Mouse (Mus musculus) hindbrain, embryonic 16.5 days (tissue): Measurements from ENCODE around the gene Ten1. TPM values are rescaled to one million over a fixed set of nuclear protein-coding genes. Genes with fewer than 3 reads are reported as not detected.
A peak's percentile ranks its signal among the peaks of the same experiment; 100 is the strongest.

Experiments used
- ATAC-seq: fragments of 200-750 bp; cut with Nextera tagmentation; 2 replicates; pipeline ENCODE4 v1.8.0; 2017; ENCODE audit warnings: moderate TSS enrichment, moderate library complexity
- H3K27ac ChIP-seq: fragments of 300-500 bp; sonication (generic); 2 replicates; pipeline ENCODE4 v1.5.1; 2014; ENCODE audit warnings: low read depth, mild to moderate bottlenecking, control low read depth, low read length, moderate library complexity
- H3K27me3 ChIP-seq: fragments of 300-500 bp; sonication (generic); replicated peaks from 2 replicates; pipeline ENCODE4 v1.6.1; 2014; ENCODE audit warnings: low read length; ENCODE audit not compliant: control insufficient read depth, insufficient read depth
- H3K36me3 ChIP-seq: fragments of 300-500 bp; sonication (generic); 2 replicates; pipeline ENCODE4 v1.6.1; 2014; ENCODE audit warnings: mild to moderate bottlenecking, low read length, moderate library complexity, mixed read lengths; ENCODE audit not compliant: control insufficient read depth, insufficient read depth
- H3K4me1 ChIP-seq: fragments of 300-500 bp; sonication (generic); 2 replicates; pipeline ENCODE4 v1.6.1; 2014; ENCODE audit warnings: low read depth, low read length; ENCODE audit not compliant: control insufficient read depth, insufficient read depth
- H3K4me2 ChIP-seq: fragments of 300-500 bp; sonication (generic); 2 replicates; pipeline ENCODE4 v1.6.1; 2014; ENCODE audit warnings: mild to moderate bottlenecking, low read length, control low read depth, moderate library complexity
- H3K4me3 ChIP-seq: fragments of 300-500 bp; sonication (generic); 2 replicates; pipeline ENCODE4 v1.5.1; 2014; ENCODE audit warnings: mild to moderate bottlenecking, low read length, control low read depth, moderate library complexity
- H3K9ac ChIP-seq: fragments of 300-500 bp; sonication (generic); 2 replicates; pipeline ENCODE4 v1.6.1; 2014; ENCODE audit warnings: low read depth, mild to moderate bottlenecking, control low read depth, low read length, moderate library complexity
- H3K9me3 ChIP-seq: fragments of 300-500 bp; sonication (generic); 2 replicates; pipeline ENCODE4 v1.6.1; 2014; ENCODE audit warnings: mild to moderate bottlenecking, low read length, moderate library complexity; ENCODE audit not compliant: control insufficient read depth
- WGBS: fragments of 180-500 bp; shearing (Covaris S2); extraction: QIAGEN DNeasy Blood & Tissue Kit; methylation state at CpG from one replicate; pipeline ENCODE4 v1.1.7; 2014; 5-methylcytosine and 5-hydroxymethylcytosine counted together
- polyA plus RNA-seq: library from polyadenylated mRNA; unstranded; fragments of >200 nt; fragmentation: Nextera tagmentation; extraction: Ambion mirVana; gene quantifications from 2 replicates; pipeline ENCODE4 v1.2.1, GENCODE M21; 2015

Gene Ten1
- polyA plus RNA-seq, 1 experiment from 2014 or later: 106 TPM

GRCm38 (mm10) chr11:116209257-116209656 is 10.6 kb downstream of the Ten1 start:
- Histone ChIP-seq H3K27me3 (no peaks in the 10 kb centered on the region), H3K36me3 (peaks cover 11% of the 10 kb centered on the region; the same call in 1 of the 2 replicates), H3K27ac (no peak overlapping the region), H3K4me2 (no peak overlapping the region), H3K4me1 (no peaks in the 10 kb centered on the region), H3K9ac (no peak overlapping the region), H3K9me3 (no peaks in the 10 kb centered on the region), H3K4me3 (no peak overlapping the region)
- WGBS: 81% methylated on average over 8 of the region's 8 CpGs
- no peak for ATAC-seq

GRCm38 (mm10) chr11:116210696-116211095 is 12.0 kb downstream of the Ten1 start:
- no peak for ATAC-seq
- H3K36me3 ChIP-seq: peaks cover 7% of the 10 kb centered on the region; the same call in 1 of the 2 replicates
- no peak overlapping the region for H3K27ac ChIP-seq
- no peaks in the 10 kb centered on the region for H3K27me3 ChIP-seq
- 72% methylated on average over 5 of the region's 5 CpGs for WGBS
- H3K4me2 ChIP-seq: no peak overlapping the region
- H3K4me1 ChIP-seq: no peaks in the 10 kb centered on the region
- no peak overlapping the region for H3K4me3 ChIP-seq
- no peak overlapping the region for H3K9ac ChIP-seq
- H3K9me3 ChIP-seq: no peaks in the 10 kb centered on the region

GRCm38 (mm10) chr11:116212847-116213246 is 14.2 kb downstream of the Ten1 start:
- Histone ChIP-seq H3K36me3 (no peaks in the 10 kb centered on the region), H3K4me3 (no peak overlapping the region), H3K9me3 (no peaks in the 10 kb centered on the region), H3K4me1 (no peaks in the 10 kb centered on the region), H3K27ac (no peak overlapping the region), H3K4me2 (no peak overlapping the region), H3K9ac (no peak overlapping the region), H3K27me3 (no peaks in the 10 kb centered on the region)
- no peak for ATAC-seq
- 94% methylated on average over 6 of the region's 6 CpGs for WGBS

- H3K27me3 ChIP-seq: no peaks in the 10 kb centered on the region
- peaks cover 7% of the 10 kb centered on the region for H3K4me1 ChIP-seq
- ATAC-seq: no peak
- 92% methylated on average over 13 of the region's 13 CpGs for WGBS
- H3K4me3 ChIP-seq: no peak overlapping the region
- H3K9me3 ChIP-seq: no peaks in the 10 kb centered on the region
- H3K4me2 ChIP-seq: no peak overlapping the region
- H3K36me3 ChIP-seq: no peaks in the 10 kb centered on the region
- no peak overlapping the region for H3K27ac ChIP-seq
- no peak overlapping the region for H3K9ac ChIP-seq
Measured at GRCm38 (mm10) chr11:116213877-116214510, 15.3 kb downstream of the Ten1 start.

GRCm38 (mm10) chr11:116215181-116215580 is 16.5 kb downstream of the Ten1 start:
- Histone ChIP-seq H3K36me3 (no peaks in the 10 kb centered on the region), H3K4me1 (peaks cover 14% of the 10 kb centered on the region), H3K4me3 (no peak overlapping the region), H3K27me3 (no peaks in the 10 kb centered on the region), H3K27ac (no peak overlapping the region), H3K4me2 (no peak overlapping the region), H3K9ac (no peak overlapping the region), H3K9me3 (no peaks in the 10 kb centered on the region)
- no peak for ATAC-seq
- 76% methylated on average over 7 of the region's 7 CpGs for WGBS

- no peak overlapping the region for H3K9ac ChIP-seq
- no peak overlapping the region for H3K4me2 ChIP-seq
- H3K9me3 ChIP-seq: no peaks in the 10 kb centered on the region
- no peak for ATAC-seq
- H3K27me3 ChIP-seq: peaks cover 4% of the 10 kb centered on the region
- no peak overlapping the region for H3K4me3 ChIP-seq
- H3K36me3 ChIP-seq: no peaks in the 10 kb centered on the region
- H3K27ac ChIP-seq: no peak overlapping the region
- H3K4me1 ChIP-seq: peaks cover 14% of the 10 kb centered on the region
- WGBS: 93% methylated on average over 6 of the region's 6 CpGs
Measured at GRCm38 (mm10) chr11:116215991-116216390, 17.3 kb downstream of the Ten1 start.

GRCm38 (mm10) chr11:116216549-116216948 is 17.9 kb downstream of the Ten1 start:
- no peak for ATAC-seq
- no peak overlapping the region for H3K27ac ChIP-seq
- H3K9ac ChIP-seq: no peak overlapping the region
- H3K4me3 ChIP-seq: no peak overlapping the region
- H3K36me3 ChIP-seq: no peaks in the 10 kb centered on the region
- WGBS: 88% methylated on average over 11 of the region's 11 CpGs
- H3K4me2 ChIP-seq: no peak overlapping the region
- peaks cover 14% of the 10 kb centered on the region for H3K4me1 ChIP-seq
- 0 out of 2 replicates have a peak, but pooled peaks cover 2% of the 10 kb centered on the region for H3K9me3 ChIP-seq
- H3K27me3 ChIP-seq: peaks cover 9% of the 10 kb centered on the region

- 72% methylated on average over 2 of the region's 2 CpGs for WGBS
- ATAC-seq: 0 out of 2 replicates have a peak, but pooled peaks have one; percentile 24
- Histone ChIP-seq H3K9ac (no peak overlapping the region), H3K36me3 (no peaks in the 10 kb centered on the region), H3K9me3 (peaks cover 6% of the 10 kb centered on the region; the same call in 1 of the 2 replicates), H3K4me2 (no peak overlapping the region), H3K4me3 (no peak overlapping the region), H3K27me3 (peaks cover 21% of the 10 kb centered on the region), H3K27ac (peak overlapping the region; percentile 74), H3K4me1 (peaks cover 22% of the 10 kb centered on the region)
Measured at GRCm38 (mm10) chr11:116218263-116218662, 19.6 kb downstream of the Ten1 start.

- H3K27ac ChIP-seq: peak overlapping the region; percentile 74
- 0 out of 2 replicates have a peak overlapping the region, but pooled peaks have one; percentile 5 for H3K9ac ChIP-seq
- peak; percentile 85 for ATAC-seq
- 30% methylated on average over 7 of the region's 7 CpGs for WGBS
- peaks cover 6% of the 10 kb centered on the region; the same call in 1 of the 2 replicates for H3K9me3 ChIP-seq
- H3K4me1 ChIP-seq: peaks cover 22% of the 10 kb centered on the region
- peaks cover 27% of the 10 kb centered on the region for H3K27me3 ChIP-seq
- H3K4me2 ChIP-seq: no peak overlapping the region
- no peaks in the 10 kb centered on the region for H3K36me3 ChIP-seq
- no peak overlapping the region for H3K4me3 ChIP-seq
Measured at GRCm38 (mm10) chr11:116218737-116219400, 20.2 kb downstream of the Ten1 start.
